Mouse (Mus musculus) stomach, postnatal 0 days (tissue): ENCODE measurements around the gene Elmod3.

Experiments used
- CTCF ChIP-seq: IDR thresholded peaks from 2 replicates; pipeline ENCODE4 v1.5.1; 2016; ENCODE audit warnings: antibody characterized with exemption, low read depth, mild to moderate bottlenecking, moderate library complexity
- EP300 ChIP-seq: optimal IDR thresholded peaks from 2 replicates; pipeline ENCODE3; 2016; ENCODE audit warnings: antibody characterized with exemption

- TF ChIP-seq CTCF = no peak
- no peak for TF ChIP-seq EP300
Measured at GRCm38 (mm10) chr6:72519303-72519702, 78.9 kb downstream of the Elmod3 start.
